Mouse (Mus musculus) small intestine, adult 2 months (tissue): Measurements from ENCODE around the gene Cldn5. TPM values are rescaled to one million over a fixed set of nuclear protein-coding genes. Genes with fewer than 3 reads are reported as not detected.

ENCODE experiments used
- H3K27ac ChIP-seq: fragments of 200-500 bp; 2 replicates; pipeline ENCODE4 v1.5.1; 2012; ENCODE audit warnings: low read depth, low read length, control low read depth, inconsistent platforms; ENCODE audit not compliant: insufficient read depth
- H3K27me3 ChIP-seq: fragments of 200-500 bp; 2 replicates; pipeline ENCODE4 v1.6.1; 2012; ENCODE audit warnings: mild to moderate bottlenecking, moderate library complexity, low read length, inconsistent platforms; ENCODE audit not compliant: control insufficient read depth, insufficient read depth
- H3K36me3 ChIP-seq: fragments of 200-500 bp; 2 replicates; pipeline ENCODE4 v1.6.1; 2012; ENCODE audit warnings: mild to moderate bottlenecking, low read length, control low read depth, inconsistent platforms; ENCODE audit not compliant: control insufficient read depth, insufficient read depth
- H3K4me1 ChIP-seq: fragments of 200-500 bp; 2 replicates; pipeline ENCODE4 v1.6.1; 2012; ENCODE audit warnings: low read length, inconsistent platforms, mixed read lengths; ENCODE audit not compliant: control insufficient read depth, insufficient read depth, insufficient read length
- H3K4me3 ChIP-seq: fragments of 200-500 bp; 2 replicates; pipeline ENCODE4 v1.5.1; 2012; ENCODE audit warnings: low read depth, mild to moderate bottlenecking, control low read depth, inconsistent platforms, low read length, moderate library complexity
- CTCF ChIP-seq: fragments of 200-500 bp; IDR thresholded peaks from 2 replicates; pipeline ENCODE4 v1.5.1; 2012; ENCODE audit warnings: low read depth, mild to moderate bottlenecking, control low read depth, inconsistent platforms, low read length, moderate library complexity, mixed read lengths; ENCODE audit not compliant: insufficient replicate concordance, insufficient read length; ENCODE audit errors: extremely low read depth
- POLR2A ChIP-seq: fragments of 200-500 bp; IDR thresholded peaks from 2 replicates; pipeline ENCODE4 v1.6.1; 2012; ENCODE audit warnings: low read depth, mild to moderate bottlenecking, control low read depth, inconsistent platforms, low read length, moderate library complexity
- WGBS: fragments of 180-500 bp; shearing (Covaris S2); methylation state at CpG from one replicate; pipeline ENCODE4 v1.1.7; 2018; 5-methylcytosine and 5-hydroxymethylcytosine counted together
- polyA plus RNA-seq: library from polyadenylated mRNA; depleted of rRNA; stranded (reverse); fragments of >200 nt; gene quantifications from 2 replicates; pipeline ENCODE4 v1.2.3, GENCODE M21; 2012; rRNA removed

Cldn5 gene
- 14.1 and 24.9 TPM in 2 replicates for polyA plus RNA-seq

- Histone ChIP-seq H3K27ac (no peak within 1 kb of the TSS), H3K4me3 (peak within 1 kb of the TSS; percentile 54)
- 23% methylated on average over 19 of the region's 19 CpGs for WGBS
Observed at GRCm38 (mm10) chr16:18776556-18777100, at the start of gene Cldn5. Gene Cldn5 (plus strand): TSS chr16:18776847.

DNA sequence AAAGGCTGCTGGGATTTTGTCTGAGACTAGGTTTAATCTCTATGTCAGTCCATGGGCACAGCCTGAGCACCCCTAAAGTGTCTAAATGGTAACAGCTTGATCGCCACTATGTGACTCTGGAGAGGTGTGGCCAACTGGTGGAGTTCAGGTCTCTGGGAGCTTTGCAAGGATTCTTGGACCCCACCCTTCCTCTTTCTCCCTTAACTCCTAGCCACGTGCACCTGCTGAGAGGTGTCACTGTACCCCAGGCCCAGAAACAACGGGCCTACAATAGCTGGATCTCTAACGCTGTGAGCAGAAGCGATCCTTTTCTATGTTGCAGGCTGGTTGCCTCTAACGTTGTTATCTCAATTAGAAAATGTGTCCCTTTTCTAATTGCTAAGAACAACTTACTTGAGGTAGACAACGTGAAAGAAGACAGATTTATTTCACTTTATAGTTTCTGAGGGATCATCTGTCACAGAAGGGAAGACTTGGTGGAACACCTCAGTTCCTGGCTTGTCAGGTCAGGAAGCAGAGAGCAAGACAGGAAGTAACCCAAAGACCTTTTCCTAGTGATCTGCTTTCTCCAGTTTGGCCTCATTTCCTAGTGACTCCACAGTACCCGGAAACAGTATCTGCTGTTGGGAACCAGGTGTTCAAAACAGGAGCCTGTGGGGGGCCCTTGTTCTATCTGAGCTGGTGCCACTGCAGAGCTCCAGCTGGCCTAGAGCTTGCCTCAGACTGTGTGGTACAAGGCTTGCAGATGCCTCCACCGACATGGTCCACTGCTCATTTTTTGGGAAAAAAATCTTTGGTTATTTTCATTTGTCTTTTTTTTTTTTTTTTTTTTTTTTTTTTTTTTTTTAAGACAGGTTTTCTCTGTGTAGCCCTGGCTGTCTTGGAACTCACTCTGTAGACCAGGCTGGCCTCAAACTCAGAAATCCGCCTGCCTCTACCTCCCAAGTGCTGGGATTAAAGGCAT lies 48.8 kb upstream of the Cldn5 start:
- no peaks in the 10 kb centered on the region for H3K36me3 ChIP-seq
- no peak overlapping the region for H3K4me3 ChIP-seq
- TF ChIP-seq CTCF = no peak
- TF ChIP-seq POLR2A = no peak
- peaks cover 7% of the 10 kb centered on the region; the same call in 1 of the 2 replicates for H3K4me1 ChIP-seq
- no peak overlapping the region for H3K27ac ChIP-seq
- H3K27me3 ChIP-seq = no peaks in the 10 kb centered on the region
- WGBS = 76% methylated on average over 10 of the region's 10 CpGs

More at GRCm38 (mm10) chr16:18776556-18777100, at the start of gene Cldn5:
- TF ChIP-seq CTCF = no peak
- no peak for TF ChIP-seq POLR2A
- Histone ChIP-seq H3K27me3 (peaks cover 26% of the 10 kb centered on the region), H3K36me3 (no peaks in the 10 kb centered on the region), H3K4me1 (peaks cover 9% of the 10 kb centered on the region)

DNA sequence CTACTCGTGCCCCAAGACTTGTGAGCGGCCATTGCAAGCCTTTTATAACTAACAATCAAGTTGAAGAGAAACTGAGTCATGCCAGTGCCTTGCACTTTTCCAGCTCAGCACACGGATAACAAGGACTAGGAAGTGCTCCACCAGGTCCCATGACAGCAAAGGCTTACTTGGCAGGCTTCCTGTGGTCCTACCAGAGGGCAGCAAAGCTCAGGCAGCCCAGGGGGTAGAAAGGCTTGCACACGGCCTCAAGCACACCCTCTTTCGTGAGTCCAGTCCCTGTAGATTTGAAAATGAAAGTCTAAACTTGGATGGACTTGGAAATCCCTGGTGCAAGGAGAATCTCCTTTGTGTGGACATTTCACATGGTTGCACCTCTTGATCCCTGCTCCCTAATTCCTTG lies 47.5 kb upstream of the Cldn5 start:
- Histone ChIP-seq H3K4me3 (no peak overlapping the region), H3K4me1 (peaks cover 10% of the 10 kb centered on the region; the same call in 1 of the 2 replicates), H3K36me3 (no peaks in the 10 kb centered on the region), H3K27ac (no peak overlapping the region), H3K27me3 (no peaks in the 10 kb centered on the region)
- WGBS = 76% methylated on average over 5 of the region's 5 CpGs
- TF ChIP-seq CTCF (no peak), POLR2A (no peak)

DNA sequence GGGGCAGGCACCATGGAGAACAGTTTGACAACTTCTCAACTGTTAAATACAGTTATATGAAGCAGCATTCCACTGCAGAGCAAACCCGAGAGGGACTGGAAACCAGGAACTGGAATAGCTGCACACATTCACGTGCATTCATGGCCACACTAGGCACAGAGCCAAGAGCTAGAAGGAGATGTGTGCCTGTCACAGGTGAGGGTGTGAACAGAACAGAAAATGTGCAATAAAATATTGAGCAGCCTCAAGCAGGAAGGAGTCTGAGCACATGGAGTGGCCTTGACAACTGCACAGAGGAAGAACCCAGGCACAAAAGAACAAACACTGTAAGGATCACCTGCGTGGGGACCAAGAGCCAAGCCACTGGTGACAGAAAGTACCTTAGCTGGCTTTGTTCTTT lies 46.0 kb upstream of the Cldn5 start:
- WGBS = 12% methylated on average over 3 of the region's 3 CpGs
- TF ChIP-seq POLR2A (no peak), CTCF (no peak)
- no peak overlapping the region for H3K4me3 ChIP-seq
- no peaks in the 10 kb centered on the region for H3K27me3 ChIP-seq
- H3K4me1 ChIP-seq = peaks cover 10% of the 10 kb centered on the region; the same call in 1 of the 2 replicates
- H3K36me3 ChIP-seq = no peaks in the 10 kb centered on the region
- H3K27ac ChIP-seq = no peak overlapping the region

DNA sequence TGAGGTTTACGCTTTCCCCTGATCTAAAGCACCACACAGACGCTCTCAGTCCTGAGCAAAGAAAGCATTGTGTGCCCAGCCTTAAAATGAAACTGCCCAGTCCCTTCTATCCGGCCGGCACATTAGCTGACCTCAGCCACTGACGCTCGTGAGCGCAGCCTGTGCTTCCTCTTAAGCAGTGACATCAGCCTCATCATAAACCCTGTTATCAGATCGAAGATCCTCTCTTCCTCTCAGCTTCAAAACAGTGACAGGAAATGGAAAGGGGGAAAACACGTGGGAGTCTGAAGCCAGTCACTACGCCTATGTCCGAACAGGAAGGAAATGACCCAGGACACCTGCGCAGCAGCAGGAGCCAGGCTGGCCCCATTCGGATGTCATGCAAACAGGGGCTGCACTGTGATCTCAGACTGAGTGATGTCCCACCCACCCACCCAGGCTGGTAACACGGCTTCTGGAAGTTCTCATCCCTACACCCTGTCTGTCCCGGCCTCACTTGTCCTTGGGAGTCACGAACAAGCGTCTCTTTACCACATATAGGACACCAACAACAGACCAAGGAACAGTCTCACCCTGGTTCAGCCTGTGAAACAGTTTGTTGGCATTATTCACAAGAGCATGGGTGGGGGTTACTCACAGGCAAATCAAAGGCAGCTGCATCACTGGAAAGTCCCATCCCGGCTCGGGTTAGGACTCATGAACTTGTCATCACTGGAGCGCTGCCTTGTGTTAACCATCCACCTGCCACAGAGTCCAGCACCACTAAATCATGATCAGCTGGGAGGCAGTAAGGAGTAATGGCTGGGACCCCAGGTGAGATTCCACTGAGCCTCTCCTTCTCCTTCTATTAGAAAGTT lies 43.3 kb upstream of the Cldn5 start:
- Histone ChIP-seq H3K27ac (no peak overlapping the region), H3K4me3 (peak overlapping the region; percentile 33), H3K4me1 (peaks cover 10% of the 10 kb centered on the region; the same call in 1 of the 2 replicates), H3K27me3 (no peaks in the 10 kb centered on the region), H3K36me3 (no peaks in the 10 kb centered on the region)
- TF ChIP-seq CTCF (no peak), POLR2A (no peak)
- 48% methylated on average over 20 of the region's 20 CpGs for WGBS

DNA sequence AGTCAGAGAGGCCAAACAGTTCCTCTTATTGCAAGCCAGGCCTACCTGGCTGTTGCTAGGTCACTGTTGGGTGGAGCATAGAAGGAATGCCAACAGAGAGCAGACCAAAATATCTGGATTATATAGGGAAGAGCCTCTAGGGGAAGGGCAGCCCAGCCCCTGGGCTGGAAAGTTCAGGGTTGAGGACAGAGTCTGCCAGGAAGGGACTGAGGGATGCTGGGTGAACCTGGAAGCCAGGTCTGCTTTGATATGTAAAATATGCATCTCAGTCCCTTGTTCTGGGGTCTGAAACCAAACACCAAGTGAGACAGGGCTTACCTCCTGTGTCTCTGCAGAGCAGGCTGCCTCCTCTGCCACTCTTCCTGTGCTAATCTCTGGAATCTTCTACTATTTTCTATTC lies 38.3 kb upstream of the Cldn5 start:
- Histone ChIP-seq H3K27ac (no peak overlapping the region), H3K4me3 (no peak overlapping the region), H3K27me3 (no peaks in the 10 kb centered on the region), H3K4me1 (peaks cover 5% of the 10 kb centered on the region; the same call in 1 of the 2 replicates), H3K36me3 (no peaks in the 10 kb centered on the region)
- TF ChIP-seq POLR2A = no peak
